Mouse (Mus musculus): ENCODE data around the gene Zan.
"Not testable (repeated sequence)": the region's sequence is repeated elsewhere in the genome, so short reads cannot be mapped to it uniquely, and the experiment has no call there.

Gene Zan

GRCm38 (mm10) chr5:137501709-137502666 is 25.1 kb upstream of the Zan start, which contains the start of gene Pop7:
Pop7 (minus strand) TSS chr5:137502518.
- peak; percentile 99 for DNase-seq (ENCODE audit: low read depth, low spot score)

- DNase-seq (ENCODE audit: low read depth, low spot score): no peak
Observed at GRCm38 (mm10) chr5:137500186-137500585, 23.3 kb upstream of the Zan start.

GRCm38 (mm10) chr5:137493831-137494230 is 17.0 kb upstream of the Zan start:
- no peak for DNase-seq (ENCODE audit: low read depth, low spot score)

- no peak for DNase-seq (ENCODE audit: low read depth, low spot score)
Observed at GRCm38 (mm10) chr5:137491559-137491958, 14.7 kb upstream of the Zan start.

- no peak for DNase-seq (ENCODE audit: low read depth, low spot score)
Observed at GRCm38 (mm10) chr5:137487616-137488015, 10.8 kb upstream of the Zan start.

- DNase-seq (ENCODE audit: low read depth, low spot score): no peak
Observed at GRCm38 (mm10) chr5:137485851-137486155, 8.9 kb upstream of the Zan start.

DNA sequence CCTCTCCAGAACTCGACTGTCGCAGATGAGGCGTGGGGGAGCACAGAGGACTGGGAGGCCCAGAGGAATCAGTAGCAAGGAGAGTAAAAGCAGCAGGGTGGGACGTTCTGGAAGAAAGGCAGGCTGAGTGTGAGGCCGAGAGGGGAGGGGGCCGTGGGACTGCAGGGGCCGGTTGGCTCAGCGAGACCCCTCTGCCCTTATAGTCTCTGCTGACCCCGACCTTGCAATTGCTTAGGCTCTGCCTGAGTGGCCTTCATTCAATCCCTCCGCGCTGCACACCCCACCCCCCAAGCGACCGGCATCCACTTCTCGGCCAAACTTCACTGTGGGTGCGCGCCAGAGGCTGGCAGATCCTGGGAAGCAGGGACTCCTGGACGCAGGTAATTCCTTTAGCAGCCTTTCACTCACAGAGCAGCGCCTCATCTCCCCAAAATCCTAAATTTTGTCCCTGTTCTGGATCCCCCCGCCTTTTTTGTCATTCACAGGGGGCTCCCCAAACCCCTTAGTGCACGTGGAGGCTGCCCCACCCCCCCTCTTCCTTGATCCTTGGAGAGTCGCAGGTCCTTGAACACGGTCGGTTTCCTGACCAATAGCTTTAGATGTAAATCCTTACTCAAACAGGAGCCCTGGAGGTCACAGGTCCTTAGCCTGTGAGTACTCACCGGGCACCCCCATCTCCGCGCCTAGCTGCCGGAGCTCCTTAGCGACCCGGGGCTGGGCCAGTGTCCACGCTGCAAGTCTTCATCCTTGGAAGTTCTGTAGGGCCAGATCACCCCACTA is 8.4 kb upstream of the Zan start:
- DNase-seq (ENCODE audit: low read depth, low spot score): no peak

GRCm38 (mm10) chr5:137481897-137482296 is 5.0 kb upstream of the Zan start:
- no peak for DNase-seq (ENCODE audit: low read depth, low spot score)

DNA sequence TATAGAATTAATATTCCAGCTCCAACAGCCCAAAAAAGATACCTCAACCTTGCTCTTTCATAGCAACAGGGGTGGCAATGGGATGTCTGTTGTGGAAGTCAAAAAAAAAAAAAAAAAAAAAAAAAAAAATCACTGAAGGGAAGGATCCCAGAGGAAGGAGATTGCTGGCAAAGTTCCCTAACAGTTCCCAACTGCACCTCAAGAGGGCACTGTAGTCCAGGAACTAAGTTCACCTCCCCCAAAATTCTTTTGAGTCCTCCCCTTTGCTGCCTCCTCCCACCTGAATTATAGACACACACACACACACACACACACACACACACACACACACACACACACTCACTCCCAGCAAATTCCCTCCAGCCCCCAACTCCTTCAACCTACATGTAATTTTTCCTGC is 4.3 kb upstream of the Zan start:
- DNase-seq (ENCODE audit: low read depth, low spot score): peak; percentile 70

- DNase-seq (ENCODE audit: low read depth, low spot score): no peak
Observed at GRCm38 (mm10) chr5:137474351-137474750, 2.5 kb downstream of the Zan start.

- no peak for DNase-seq (ENCODE audit: low read depth, low spot score)
Observed at GRCm38 (mm10) chr5:137472252-137472904, 4.5 kb downstream of the Zan start.

- DNase-seq (ENCODE audit: low read depth, low spot score): no peak
Observed at GRCm38 (mm10) chr5:137466946-137467345, 9.9 kb downstream of the Zan start.

GRCm38 (mm10) chr5:137465049-137465448 is 11.8 kb downstream of the Zan start:
- DNase-seq (ENCODE audit: low read depth, low spot score): peak; percentile 10

DNA sequence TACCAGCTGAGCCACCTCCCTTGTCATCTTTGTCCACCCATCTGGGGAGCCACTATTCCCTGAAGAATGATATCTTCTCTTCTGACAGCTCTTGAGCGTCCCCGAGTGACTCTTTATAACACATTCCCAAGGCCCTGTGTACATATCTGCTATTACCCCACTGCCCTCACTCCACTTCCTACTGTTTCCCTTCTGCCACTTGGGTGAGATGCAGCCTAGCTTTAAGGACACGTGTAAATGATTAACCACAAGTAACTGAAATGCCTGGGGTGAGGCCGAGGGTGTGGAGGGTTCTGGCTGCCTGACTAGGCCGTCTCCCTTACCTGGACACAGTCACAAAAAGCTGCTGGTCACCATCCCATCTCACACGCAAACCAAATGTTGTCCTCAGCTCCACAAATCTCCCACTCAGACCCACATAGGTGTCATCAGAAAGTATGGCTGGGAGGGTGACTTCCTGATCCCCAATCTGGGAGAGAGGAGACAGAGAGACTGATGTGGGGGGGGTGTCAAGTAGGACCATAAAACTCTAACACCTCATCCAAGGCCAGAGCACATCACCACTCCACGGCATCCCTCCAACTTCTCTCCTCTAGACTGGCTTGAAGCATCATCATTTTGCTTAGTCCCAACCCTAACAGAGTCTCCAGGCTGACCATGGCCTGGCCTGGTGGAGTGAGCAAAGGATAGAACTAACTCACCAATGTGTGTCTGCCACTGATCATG is 20.8 kb downstream of the Zan start:
- no peak for DNase-seq (ENCODE audit: low read depth, low spot score)

GRCm38 (mm10) chr5:137455206-137455605 is 21.7 kb downstream of the Zan start:
- DNase-seq (ENCODE audit: low read depth, low spot score): no peak

GRCm38 (mm10) chr5:137445536-137445935 is 31.3 kb downstream of the Zan start:
- no peak for DNase-seq (ENCODE audit: low read depth, low spot score)

GRCm38 (mm10) chr5:137440216-137440855 is 36.5 kb downstream of the Zan start:
- no peak for DNase-seq (ENCODE audit: low read depth, low spot score)

GRCm38 (mm10) chr5:137433889-137434288 is 43.0 kb downstream of the Zan start:
- DNase-seq (ENCODE audit: low read depth, low spot score): no peak

DNA sequence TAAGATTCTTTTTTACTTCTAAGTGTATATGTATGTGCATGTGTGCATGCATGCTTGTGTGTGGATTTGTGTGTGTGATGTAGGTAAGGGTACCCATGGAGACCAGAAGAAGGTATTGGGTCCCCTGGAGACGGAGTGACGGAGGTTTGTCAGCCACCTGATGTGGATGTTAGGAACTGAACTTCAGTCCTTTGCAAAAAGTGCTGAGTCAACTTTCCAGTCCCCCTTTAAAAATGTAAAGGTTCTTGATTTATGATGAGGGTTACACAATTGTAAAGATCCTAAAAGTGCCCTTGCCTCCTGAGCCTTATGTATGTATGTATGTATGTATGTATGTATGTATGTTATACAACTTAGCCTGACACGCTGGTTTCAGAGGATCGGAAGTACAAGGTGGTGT is 46.5 kb downstream of the Zan start:
- DNase-seq (ENCODE audit: low read depth, low spot score): not testable (repeated sequence)

GRCm38 (mm10) chr5:137425648-137426047 is 51.2 kb downstream of the Zan start:
- no peak for DNase-seq (ENCODE audit: low read depth, low spot score)

GRCm38 (mm10) chr5:137419841-137420240 is 57.0 kb downstream of the Zan start:
- no peak for DNase-seq (ENCODE audit: low read depth, low spot score)

Measured in telencephalon, adult 2 months (tissue).